ENCODE assay signal across 18 mouse cellular contexts in genomic region chr16:71678075-71678701, GRCm38 (mm10).
DNase-seq lines count a peak whose midpoint lies in the region; ATAC-seq and TF ChIP-seq lines count a peak whose summit lies in the region.
"Had no signal": no experiment of that assay in that cellular context is flagged by ENCODE, and none has a peak within 500 bp of the region (broad histone marks: within the 10 kb centered on the region; RNA-seq: fewer than 3 reads in every experiment).

No protein-coding gene starts in this region.

- no peak overlapping the region for H3K4me2 ChIP-seq in forebrain, embryonic 11.5 days (ENCODE audit: low read depth, low read length, severe bottlenecking)
- no peak overlapping the region for H3K4me2 ChIP-seq in midbrain, postnatal 0 days (ENCODE audit: low read depth, low read length, poor library complexity, severe bottlenecking)
- no peak overlapping the region for H3K4me2 ChIP-seq in midbrain, embryonic 16.5 days (ENCODE audit: low read length)
- H3K4me2 ChIP-seq in embryonic facial prominence, embryonic 14.5 days (ENCODE audit: low read depth, low read length) = no peak overlapping the region
- H3K4me2 ChIP-seq: intestine, embryonic 15.5 days had no signal

- H3K4me3 ChIP-seq in forebrain, embryonic 10.5 days = no peak overlapping the region
- H3K4me3 ChIP-seq in forebrain, embryonic 11.5 days (ENCODE audit: low read depth, low read length) = no peak overlapping the region
- no peak overlapping the region for H3K4me3 ChIP-seq in midbrain, postnatal 0 days (ENCODE audit: low read depth, low read length)
- no peak overlapping the region for H3K4me3 ChIP-seq in midbrain, embryonic 16.5 days (ENCODE audit: low read depth, low read length)
- H3K4me3 ChIP-seq in embryonic facial prominence, embryonic 14.5 days (ENCODE audit: low read depth, low read length) = no peak overlapping the region
- H3K4me3 ChIP-seq: erythroblast, embryonic 14.5 days; intestine, embryonic 15.5 days had no signal

- ATAC-seq in forebrain, embryonic 11.5 days (replicated peaks; ENCODE audit: low FRiP score) = no peak
- no peak for ATAC-seq in midbrain, postnatal 0 days (ENCODE audit: low FRiP score)
- no peak for ATAC-seq in midbrain, embryonic 16.5 days
- no peak for ATAC-seq in embryonic facial prominence, embryonic 14.5 days (ENCODE audit: low read depth)
- ATAC-seq in megakaryocyte progenitor cell, adult 5-6 weeks (replicated peaks; ENCODE audit: poor library complexity) = no peak
- ATAC-seq: intestine, embryonic 15.5 days had no signal

- no peaks in the 10 kb centered on the region for H3K27me3 ChIP-seq in forebrain, embryonic 10.5 days (ENCODE audit: poor library complexity, severe bottlenecking)
- H3K27me3 ChIP-seq in forebrain, embryonic 11.5 days (ENCODE audit: control insufficient read depth, insufficient read depth, low read length) = no peaks in the 10 kb centered on the region
- no peaks in the 10 kb centered on the region for H3K27me3 ChIP-seq in midbrain, postnatal 0 days (ENCODE audit: insufficient read depth, low read length)
- no peaks in the 10 kb centered on the region for H3K27me3 ChIP-seq in midbrain, embryonic 16.5 days (ENCODE audit: control insufficient read depth, insufficient read depth, low read depth, low read length)
- no peaks in the 10 kb centered on the region for H3K27me3 ChIP-seq in embryonic facial prominence, embryonic 14.5 days (replicated peaks; ENCODE audit: control insufficient read depth, insufficient read depth, low read length)
- H3K27me3 ChIP-seq: intestine, embryonic 15.5 days had no signal

- peak; percentile 27 for DNase-seq in forebrain, embryonic 10.5 days (ENCODE audit: extremely low spot score, low spot score)
- no peak for DNase-seq in forebrain, embryonic 11.5 days (ENCODE audit: low spot score)
- peak; percentile 44 for DNase-seq in midbrain, postnatal 0 days (ENCODE audit: low spot score)
- peak; percentile 8 for DNase-seq in embryonic facial prominence, embryonic 14.5 days (ENCODE audit: low spot score)
- no peak for DNase-seq in kidney, adult 11 months
- no peak for DNase-seq in spleen, postnatal 36 days (ENCODE audit: low spot score in 2 of 2)
- DNase-seq: adrenal gland, adult 2 months; cerebellum, postnatal 36 days; gastrocnemius, postnatal 10 days; heart, postnatal 14 days; kidney, postnatal 25 days; lung, postnatal 14 days; thymus, postnatal 14 days had no signal

- no peaks in the 10 kb centered on the region for H3K4me1 ChIP-seq in forebrain, embryonic 10.5 days
- H3K4me1 ChIP-seq in forebrain, embryonic 11.5 days (replicated peaks; ENCODE audit: control insufficient read depth, insufficient read depth, low read length) = no peaks in the 10 kb centered on the region
- no peaks in the 10 kb centered on the region for H3K4me1 ChIP-seq in midbrain, postnatal 0 days (ENCODE audit: insufficient read depth, low read length)
- no peaks in the 10 kb centered on the region for H3K4me1 ChIP-seq in midbrain, embryonic 16.5 days (ENCODE audit: control insufficient read depth, insufficient read depth, low read length)
- no peaks in the 10 kb centered on the region for H3K4me1 ChIP-seq in embryonic facial prominence, embryonic 14.5 days (ENCODE audit: control insufficient read depth, insufficient read depth, low read length)
- H3K4me1 ChIP-seq: intestine, embryonic 15.5 days had no signal

- H3K9ac ChIP-seq in forebrain, embryonic 11.5 days (ENCODE audit: low read length) = no peak overlapping the region
- no peak overlapping the region for H3K9ac ChIP-seq in midbrain, postnatal 0 days (replicated peaks; ENCODE audit: low read length, poor library complexity, severe bottlenecking)
- H3K9ac ChIP-seq in midbrain, embryonic 16.5 days (ENCODE audit: low read depth, low read length) = no peak overlapping the region
- no peak overlapping the region for H3K9ac ChIP-seq in embryonic facial prominence, embryonic 14.5 days (ENCODE audit: low read depth, low read length)
- H3K9ac ChIP-seq: intestine, embryonic 15.5 days; liver, embryonic 14.5 days had no signal

- no peak for TF ChIP-seq CTCF in midbrain, postnatal 0 days (IDR thresholded peaks at IDR 0.05)

- no peaks in the 10 kb centered on the region for H3K9me3 ChIP-seq in forebrain, embryonic 10.5 days
- no peaks in the 10 kb centered on the region for H3K9me3 ChIP-seq in forebrain, embryonic 11.5 days (ENCODE audit: control insufficient read depth, low read length)
- H3K9me3 ChIP-seq in midbrain, postnatal 0 days (ENCODE audit: low read length) = no peaks in the 10 kb centered on the region
- no peaks in the 10 kb centered on the region for H3K9me3 ChIP-seq in midbrain, embryonic 16.5 days (replicated peaks; ENCODE audit: control insufficient read depth, low read length, poor library complexity, severe bottlenecking)
- H3K9me3 ChIP-seq in embryonic facial prominence, embryonic 14.5 days (ENCODE audit: control insufficient read depth, low read length) = no peaks in the 10 kb centered on the region
- H3K9me3 ChIP-seq: intestine, embryonic 15.5 days had no signal

- no peak overlapping the region for H3K27ac ChIP-seq in forebrain, embryonic 10.5 days
- H3K27ac ChIP-seq in forebrain, embryonic 11.5 days (ENCODE audit: low read depth, low read length) = no peak overlapping the region
- H3K27ac ChIP-seq in midbrain, postnatal 0 days (ENCODE audit: low read depth, low read length) = no peak overlapping the region
- no peak overlapping the region for H3K27ac ChIP-seq in midbrain, embryonic 16.5 days (ENCODE audit: low read length)
- no peak overlapping the region for H3K27ac ChIP-seq in embryonic facial prominence, embryonic 14.5 days (replicated peaks; ENCODE audit: low read depth, low read length)
- H3K27ac ChIP-seq: intestine, embryonic 15.5 days; liver, embryonic 14.5 days had no signal

- no peaks in the 10 kb centered on the region for H3K36me3 ChIP-seq in forebrain, embryonic 10.5 days (replicated peaks)
- no peaks in the 10 kb centered on the region for H3K36me3 ChIP-seq in forebrain, embryonic 11.5 days (ENCODE audit: control insufficient read depth, insufficient read depth, low read length)
- H3K36me3 ChIP-seq in midbrain, postnatal 0 days (ENCODE audit: insufficient read depth, low read length) = no peaks in the 10 kb centered on the region
- no peaks in the 10 kb centered on the region for H3K36me3 ChIP-seq in midbrain, embryonic 16.5 days (ENCODE audit: control insufficient read depth, insufficient read depth, low read length)
- H3K36me3 ChIP-seq in embryonic facial prominence, embryonic 14.5 days (ENCODE audit: control insufficient read depth, insufficient read depth, low read length) = no peaks in the 10 kb centered on the region
- H3K36me3 ChIP-seq: intestine, embryonic 15.5 days had no signal

- WGBS in forebrain, embryonic 10.5 days = 16% methylated on average over 2 of the region's 2 CpGs
- WGBS in forebrain, embryonic 11.5 days = 21% methylated on average over 2 of the region's 2 CpGs
- 13% methylated on average over 2 of the region's 2 CpGs for WGBS in midbrain, postnatal 0 days
- 13% methylated on average over 2 of the region's 2 CpGs for WGBS in midbrain, embryonic 16.5 days
- WGBS in embryonic facial prominence, embryonic 14.5 days = 9% methylated on average over 2 of the region's 2 CpGs

Comparison
In these comparisons a context has a peak if more than half of its experiments do, and no peak if none do; other contexts are left out.
1. DNase-seq: peak in forebrain, embryonic 10.5 days (single experiment), midbrain, postnatal 0 days (single experiment) and embryonic facial prominence, embryonic 14.5 days (single experiment); none in forebrain, embryonic 11.5 days (single experiment), kidney, adult 11 months (single experiment) and spleen, postnatal 36 days (0 of 2).